Mouse (Mus musculus): ENCODE measurements around the gene Stard5.

The Stard5 gene

DNA sequence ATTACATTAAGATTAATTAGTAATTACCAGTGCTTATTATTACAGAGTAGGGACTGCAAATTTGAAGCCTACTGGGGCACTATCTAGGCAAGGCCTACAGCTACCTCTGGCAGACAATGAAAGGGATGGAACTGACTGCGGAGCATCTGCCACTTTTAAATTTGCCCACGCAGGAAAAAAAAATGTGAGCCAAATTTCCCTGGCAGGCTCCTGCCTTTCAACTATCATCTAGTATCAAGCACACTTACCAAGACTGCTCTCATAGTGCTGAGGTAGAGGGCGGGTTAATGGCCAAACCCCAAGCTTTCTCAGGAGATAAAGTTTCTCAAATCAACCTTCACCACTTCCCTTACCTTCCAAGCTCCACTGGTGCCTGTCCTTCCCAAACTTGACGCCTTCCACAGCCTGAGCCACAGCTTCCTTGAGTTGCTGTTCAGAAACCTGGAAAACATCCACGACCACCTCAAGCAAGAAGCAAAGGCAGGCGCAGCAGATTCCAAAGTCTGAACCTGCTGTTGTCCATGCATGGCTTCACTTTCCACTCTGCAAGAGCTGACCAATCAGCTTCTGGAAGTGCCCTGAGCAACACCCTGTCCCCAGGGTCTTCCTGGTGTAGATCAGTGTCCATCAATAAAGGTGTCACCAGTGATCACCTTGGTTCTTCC, 31.1 kb downstream of the Stard5 start:
- no peak for DNase-seq (ENCODE audit: low spot score in 2 of 2)

DNA sequence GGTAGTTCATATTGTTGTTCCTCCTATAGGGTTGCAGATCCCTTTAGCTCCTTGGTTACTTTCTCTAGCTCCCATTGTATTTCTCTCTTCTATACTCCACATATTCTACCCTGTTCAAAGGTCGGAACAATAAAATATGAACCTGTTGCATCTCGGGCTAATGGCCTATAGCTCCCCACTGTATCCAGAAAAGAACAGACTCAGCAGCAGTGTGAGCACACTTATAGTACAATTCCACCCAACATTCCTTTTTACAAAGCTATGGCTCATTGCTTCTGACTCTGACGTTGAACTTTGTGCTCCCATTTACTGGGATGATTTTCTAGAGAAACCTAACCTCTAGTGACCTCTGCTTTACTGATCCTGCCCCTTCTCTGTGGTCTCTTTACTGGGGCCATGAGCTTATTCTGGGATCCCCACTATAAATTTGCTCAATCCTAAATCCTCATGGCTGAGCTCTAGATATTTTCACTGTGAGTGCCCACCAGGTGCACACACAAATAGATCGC, 34.4 kb downstream of the Stard5 start:
- DNase-seq (ENCODE audit: low spot score in 2 of 2), result no peak

GRCm38 (mm10) chr7:83667936-83668645, 36.3 kb downstream of the Stard5 start:
- no peak for DNase-seq (ENCODE audit: low spot score in 2 of 2)

DNA sequence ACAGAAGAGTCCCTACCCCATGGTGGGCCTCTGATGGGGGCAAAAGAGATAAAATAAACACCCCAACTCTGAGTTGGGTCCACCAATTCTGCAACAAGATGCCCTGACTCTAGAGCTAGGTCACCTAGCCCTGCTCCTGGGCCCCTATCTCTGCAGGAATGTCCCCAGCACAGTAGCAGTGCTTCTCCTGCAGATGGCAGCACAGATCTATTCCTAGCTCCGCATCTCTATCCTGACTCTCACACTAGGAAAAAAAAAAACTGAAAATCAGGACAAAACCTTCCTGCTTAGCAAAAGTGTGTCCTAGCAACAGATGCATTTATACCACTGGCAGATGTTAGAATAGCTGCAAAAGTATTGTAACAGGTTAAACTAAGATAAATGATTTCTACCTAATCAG, 37.0 kb downstream of the Stard5 start:
- peak in 1 of 2 experiments; percentile 59 for DNase-seq (ENCODE audit: low spot score in 2 of 2)

DNA sequence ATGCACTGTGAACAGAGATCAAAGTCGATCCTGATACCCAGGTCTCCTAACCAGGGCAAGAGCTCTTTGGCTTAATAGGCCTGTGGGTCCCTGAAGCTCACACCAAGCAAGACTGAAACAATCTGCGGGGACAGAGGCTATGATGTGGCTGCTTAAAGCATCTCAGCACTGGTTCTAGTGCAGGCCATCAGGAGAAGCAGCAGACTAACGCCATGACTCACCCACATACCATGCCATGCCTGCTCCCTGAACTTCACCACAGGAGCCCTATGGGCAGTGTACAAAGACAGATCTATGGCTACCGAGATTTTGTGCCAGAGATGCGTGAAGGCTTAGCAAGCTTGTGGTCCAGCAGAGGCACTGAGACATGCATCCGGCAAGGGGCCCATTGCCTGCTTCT, 39.8 kb downstream of the Stard5 start:
- no peak for DNase-seq (ENCODE audit: low spot score in 2 of 2)

- no peak for DNase-seq (ENCODE audit: low spot score in 2 of 2)
Observed at GRCm38 (mm10) chr7:83675545-83676254, 43.9 kb downstream of the Stard5 start.

- no peak for DNase-seq (ENCODE audit: low spot score in 2 of 2)
Observed at GRCm38 (mm10) chr7:83677296-83677695, 45.5 kb downstream of the Stard5 start.

- DNase-seq (ENCODE audit: low spot score in 2 of 2), result no peak
Observed at GRCm38 (mm10) chr7:83678506-83678905, 46.7 kb downstream of the Stard5 start.

DNA sequence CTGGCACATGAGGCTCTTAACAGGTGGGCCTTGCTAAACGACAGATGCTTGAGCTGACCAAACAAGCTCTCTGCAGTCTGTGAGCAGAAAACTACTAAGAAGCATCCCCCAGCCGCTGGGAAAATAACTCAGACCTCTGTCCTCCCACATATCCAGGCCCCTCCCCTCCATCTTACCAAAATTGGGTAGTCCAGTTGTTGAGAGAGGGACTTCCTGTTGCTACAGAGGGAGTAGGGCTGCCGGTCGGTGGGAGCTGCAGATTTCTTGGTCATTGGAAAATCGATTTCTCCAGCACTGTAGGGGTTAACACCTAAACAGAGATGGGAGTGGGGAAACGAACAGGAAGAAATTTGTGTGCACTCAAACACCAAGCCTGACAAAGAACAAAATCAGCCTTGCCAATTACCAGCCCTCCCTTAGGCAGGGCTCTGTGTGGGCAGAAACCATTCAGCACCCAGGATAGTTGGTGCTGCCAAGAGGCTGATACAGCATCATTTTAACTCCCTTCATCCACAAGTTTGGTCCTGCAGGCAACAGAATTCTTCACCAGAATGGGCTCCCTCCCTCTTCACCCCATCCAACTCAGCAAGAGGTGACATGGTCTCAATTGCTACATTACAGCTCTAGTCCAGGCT, 51.0 kb downstream of the Stard5 start:
- DNase-seq (ENCODE audit: low spot score in 2 of 2), result no peak

DNA sequence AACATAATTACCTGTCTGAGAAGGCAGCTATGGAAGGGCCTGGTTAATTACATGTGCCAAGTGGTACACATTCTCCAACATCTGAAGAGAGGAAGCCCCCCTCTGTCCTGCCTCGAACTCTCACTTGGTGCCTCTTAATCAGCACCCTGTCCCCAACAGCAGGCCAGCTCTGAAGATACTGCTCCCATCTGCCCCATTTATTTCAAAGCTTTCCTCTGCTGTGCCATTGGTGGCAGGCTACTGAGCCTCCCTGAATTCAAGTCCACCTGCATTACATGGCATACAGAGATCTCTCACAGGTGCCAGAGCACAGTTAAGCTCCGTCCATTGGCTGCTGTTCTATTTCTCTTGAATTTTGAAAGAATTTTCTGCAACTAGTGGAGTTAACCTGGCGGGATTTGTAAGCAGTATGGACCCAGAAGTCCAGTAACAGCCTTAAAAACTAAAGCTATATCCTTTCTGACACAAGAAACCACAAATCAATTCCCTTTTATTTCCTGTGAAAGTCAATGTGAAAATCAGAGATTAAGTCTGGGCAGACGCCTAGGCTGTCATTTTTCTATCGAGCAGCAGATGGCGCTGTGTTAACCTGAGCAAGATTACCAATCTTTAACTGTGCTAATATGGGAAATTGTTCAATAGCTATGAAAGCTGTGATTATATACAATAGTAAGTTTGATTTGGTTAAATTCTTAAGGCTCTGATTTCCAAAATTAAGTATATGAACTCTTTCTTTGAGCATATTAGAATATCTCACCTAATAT, 63.9 kb downstream of the Stard5 start:
- no peak for DNase-seq (ENCODE audit: low spot score in 2 of 2)

DNA sequence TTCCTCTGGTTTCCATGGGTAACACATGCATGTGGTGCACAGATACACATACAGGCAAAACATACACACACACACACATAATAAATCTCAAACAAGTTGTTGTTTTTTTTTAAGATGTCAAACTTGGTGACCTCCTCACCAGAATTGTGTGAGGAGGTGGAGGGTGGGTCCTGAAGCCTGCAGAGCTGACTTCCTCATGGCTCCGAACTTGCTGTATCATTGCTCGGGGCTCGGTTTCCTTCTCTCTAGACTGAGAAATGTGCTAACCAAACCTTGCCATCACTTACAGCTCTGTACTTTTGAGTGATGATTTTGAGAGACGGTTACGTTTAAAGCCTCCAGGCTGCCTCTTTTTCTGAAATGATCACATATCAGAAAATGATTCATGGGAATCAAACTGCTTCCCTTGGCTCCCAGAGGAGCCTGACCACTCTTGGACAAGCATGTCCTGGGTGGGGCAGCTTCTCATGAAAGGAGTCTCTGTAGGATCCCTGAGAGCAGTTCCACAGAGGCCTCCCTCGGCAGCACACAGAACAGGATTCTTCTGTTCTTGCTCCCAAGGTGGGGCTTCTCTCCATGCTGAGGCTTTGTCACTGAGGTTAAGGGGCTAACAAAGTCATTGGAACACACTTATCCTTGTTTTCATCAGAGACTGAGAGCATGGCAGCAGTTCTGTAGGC, 67.4 kb downstream of the Stard5 start:
- DNase-seq (ENCODE audit: low spot score in 2 of 2), result no peak

All from frontal cortex, postnatal 10 days (tissue).